Mouse (Mus musculus) kidney, adult 2 months (tissue): ENCODE measurements around the gene Spag17. TPM values are rescaled to one million over a fixed set of nuclear protein-coding genes. Genes with fewer than 3 reads are reported as not detected.

Experiments used
- DNase-seq: peaks from one replicate; pipeline ENCODE4 v3.0.0; 2021
- H3K27ac ChIP-seq: fragments of 200-500 bp; 2 replicates; pipeline ENCODE4 v1.5.1; 2012; ENCODE audit warnings: low read depth, low read length, control low read depth, inconsistent platforms; ENCODE audit not compliant: insufficient read depth
- H3K27me3 ChIP-seq: fragments of 200-500 bp; replicated peaks from 2 replicates; pipeline ENCODE4 v1.6.1; 2012; ENCODE audit warnings: mild to moderate bottlenecking, moderate library complexity, low read length, inconsistent platforms; ENCODE audit not compliant: control insufficient read depth, insufficient read depth
- H3K36me3 ChIP-seq: fragments of 200-500 bp; 2 replicates; pipeline ENCODE4 v1.6.1; 2012; ENCODE audit warnings: mild to moderate bottlenecking, moderate library complexity, low read length, inconsistent platforms; ENCODE audit not compliant: control insufficient read depth, insufficient read depth
- H3K4me1 ChIP-seq: fragments of 200-500 bp; 2 replicates; pipeline ENCODE4 v1.6.1; 2011; ENCODE audit warnings: low read length; ENCODE audit not compliant: control insufficient read depth, insufficient read depth
- H3K4me3 ChIP-seq: fragments of 200-500 bp; 2 replicates; pipeline ENCODE4 v1.5.1; 2011; ENCODE audit warnings: mild to moderate bottlenecking, low read depth, low read length, control low read depth; ENCODE audit not compliant: insufficient read depth
- CTCF ChIP-seq: fragments of 200-500 bp; conservative IDR thresholded peaks from 2 replicates; pipeline ENCODE4 v1.5.1; 2011; ENCODE audit warnings: low read depth, mild to moderate bottlenecking, control low read depth, low read length, moderate library complexity, mixed read lengths; ENCODE audit not compliant: insufficient read depth, insufficient read length
- POLR2A ChIP-seq: fragments of 200-500 bp; IDR thresholded peaks from one replicate; pipeline ENCODE4 v1.6.1; 2011; ENCODE audit warnings: low read depth, low read length, control low read depth
- WGBS: fragments of 180-500 bp; shearing (Covaris S2); methylation state at CpG from one replicate; pipeline ENCODE4 v1.1.7; 2018; 5-methylcytosine and 5-hydroxymethylcytosine counted together
- polyA plus RNA-seq: library from polyadenylated mRNA; depleted of rRNA; stranded (reverse); fragments of >200 nt; gene quantifications from 2 replicates; pipeline ENCODE4 v1.2.3, GENCODE M21; 2012

The Spag17 gene
- polyA plus RNA-seq, 1 experiment: 0.05 TPM

DNA sequence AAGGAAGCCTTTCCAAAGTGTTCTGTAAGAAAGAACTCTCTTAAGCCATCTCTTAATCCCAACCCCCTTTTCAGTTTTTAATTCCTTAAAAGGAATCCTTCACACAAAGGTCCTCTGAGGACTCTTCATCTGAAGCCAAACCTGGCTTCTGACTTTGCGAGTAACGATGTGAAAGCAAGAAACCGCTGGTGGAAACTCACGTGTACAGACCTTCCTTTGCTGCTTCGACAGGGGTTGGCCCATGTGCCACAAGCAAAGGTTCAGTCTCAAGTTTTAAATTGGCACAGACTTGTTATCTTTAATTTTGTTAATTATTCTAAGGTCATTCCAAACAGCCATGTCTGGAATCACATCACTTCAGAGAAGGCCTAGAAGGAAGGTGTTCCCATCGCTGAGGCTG, 79.1 kb downstream of the Spag17 start:
- Histone ChIP-seq H3K36me3 (no peaks in the 10 kb centered on the region), H3K27ac (no peak overlapping the region), H3K4me3 (no peak overlapping the region), H3K4me1 (no peaks in the 10 kb centered on the region), H3K27me3 (no peaks in the 10 kb centered on the region)
- 87% methylated on average over 6 of the region's 6 CpGs for WGBS
- no peak for DNase-seq
- TF ChIP-seq CTCF: no peak
- no peak for TF ChIP-seq POLR2A

- WGBS: 33% methylated on average over 4 of the region's 4 CpGs
Measured at GRCm38 (mm10) chr3:99965863-99966262, 80.7 kb downstream of the Spag17 start.

GRCm38 (mm10) chr3:99966285-99966684, 81.1 kb downstream of the Spag17 start:
- 56% methylated on average over 2 of the region's 2 CpGs for WGBS
- Histone ChIP-seq H3K4me1 (no peaks in the 10 kb centered on the region), H3K27ac (no peak overlapping the region), H3K27me3 (no peaks in the 10 kb centered on the region), H3K4me3 (no peak overlapping the region), H3K36me3 (no peaks in the 10 kb centered on the region)
- TF ChIP-seq POLR2A (no peak), CTCF (no peak)
- no peak for DNase-seq

More at GRCm38 (mm10) chr3:99965863-99966262, 80.7 kb downstream of the Spag17 start:
- Histone ChIP-seq H3K36me3 (no peaks in the 10 kb centered on the region), H3K4me3 (no peak overlapping the region), H3K27ac (no peak overlapping the region), H3K4me1 (no peaks in the 10 kb centered on the region), H3K27me3 (no peaks in the 10 kb centered on the region)
- TF ChIP-seq CTCF (no peak), POLR2A (no peak)
- DNase-seq: no peak

DNA sequence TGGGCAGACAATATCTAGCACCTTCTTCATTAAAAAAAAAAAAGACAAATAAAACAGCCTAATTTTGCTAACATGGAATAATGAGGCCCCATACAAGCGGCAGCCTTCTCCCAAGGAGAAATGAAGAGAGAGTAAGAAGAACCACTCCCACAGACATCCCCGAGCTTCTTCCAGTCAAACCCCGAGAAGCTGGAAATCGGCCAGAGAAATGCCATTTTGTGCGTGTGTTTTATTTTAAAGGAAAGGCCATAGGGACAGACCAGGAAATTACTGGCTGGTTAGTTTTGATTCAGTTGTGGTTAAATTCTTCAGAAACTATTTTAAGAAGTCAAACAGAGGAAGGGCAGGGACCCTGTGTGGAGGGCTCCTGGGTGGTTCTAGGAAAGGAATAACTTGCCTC, 85.6 kb downstream of the Spag17 start:
- Histone ChIP-seq H3K36me3 (no peaks in the 10 kb centered on the region), H3K4me3 (no peak overlapping the region), H3K27ac (no peak overlapping the region), H3K4me1 (no peaks in the 10 kb centered on the region), H3K27me3 (no peaks in the 10 kb centered on the region)
- TF ChIP-seq CTCF (no peak), POLR2A (no peak)
- no peak for DNase-seq
- 37% methylated on average over 5 of the region's 5 CpGs for WGBS

DNA sequence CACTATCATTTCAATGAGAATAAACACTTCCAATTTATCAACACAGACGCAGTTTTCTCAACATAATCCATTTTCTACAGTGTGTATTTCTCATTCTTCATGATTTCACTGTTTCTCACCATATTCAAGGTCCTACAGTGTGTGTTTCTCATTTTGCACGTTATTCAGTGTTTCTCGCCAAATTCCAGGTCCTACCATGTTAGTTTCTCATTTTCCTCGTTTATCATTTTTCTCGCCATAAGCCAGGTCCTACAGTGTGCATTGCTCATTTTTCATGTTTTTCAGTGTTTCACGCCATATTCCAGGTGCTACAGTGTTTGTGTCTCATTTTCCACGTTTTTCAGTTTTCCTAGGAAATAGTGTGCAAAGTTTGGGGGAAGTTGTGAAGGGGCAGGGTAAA, 95.8 kb downstream of the Spag17 start:
- no peak for TF ChIP-seq CTCF
- TF ChIP-seq POLR2A: no peak
- DNase-seq: no peak
- Histone ChIP-seq H3K4me1 (no peaks in the 10 kb centered on the region), H3K36me3 (no peaks in the 10 kb centered on the region), H3K27me3 (no peaks in the 10 kb centered on the region), H3K27ac (no peak overlapping the region), H3K4me3 (no peak overlapping the region)
- 67% methylated on average over 7 of the region's 7 CpGs for WGBS

DNA sequence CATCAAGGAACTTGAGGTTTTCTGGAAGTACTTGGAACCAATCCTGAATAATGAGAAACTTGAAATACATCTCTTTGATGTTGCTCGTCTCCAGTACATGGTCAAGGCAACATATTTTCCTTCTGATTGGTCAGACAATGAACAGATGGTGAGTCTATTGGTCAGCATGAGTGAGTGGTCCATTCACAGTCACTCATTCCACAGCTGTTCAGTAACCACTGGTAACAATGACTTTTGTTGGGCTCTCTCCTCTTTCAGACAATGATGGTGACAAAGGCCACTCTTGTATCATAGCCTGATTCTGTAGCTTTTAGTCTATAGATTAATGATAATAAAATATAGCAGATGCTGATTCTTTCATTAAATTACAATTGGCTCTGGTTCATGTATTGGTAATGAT, 119.5 kb downstream of the Spag17 start:
- no peaks in the 10 kb centered on the region for H3K27me3 ChIP-seq
- WGBS: 70% methylated on average over 1 of the region's 1 CpGs
- no peak for DNase-seq
- TF ChIP-seq POLR2A (no peak), CTCF (no peak)
- no peaks in the 10 kb centered on the region for H3K4me1 ChIP-seq
- no peak overlapping the region for H3K27ac ChIP-seq
- no peaks in the 10 kb centered on the region for H3K36me3 ChIP-seq
- no peak overlapping the region for H3K4me3 ChIP-seq

DNA sequence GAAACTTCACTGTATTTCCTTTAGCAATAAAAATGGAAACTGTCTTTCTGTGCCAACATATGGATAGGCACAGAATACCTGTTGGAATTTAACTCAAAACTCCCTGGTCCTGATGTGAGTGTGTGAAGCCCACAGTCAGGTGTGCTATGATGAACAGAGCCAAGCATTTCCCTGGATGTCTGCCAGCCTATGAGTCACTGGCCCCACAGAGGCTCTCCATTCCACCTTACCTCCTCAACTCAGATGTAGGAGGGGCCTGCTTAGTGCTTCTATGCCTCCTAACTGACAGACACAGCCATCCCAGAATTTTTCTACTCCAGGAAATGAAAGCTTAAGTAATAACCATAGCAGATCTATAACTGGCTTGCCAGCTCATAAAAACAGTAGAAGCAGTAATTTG, 124.6 kb downstream of the Spag17 start:
- no peaks in the 10 kb centered on the region for H3K36me3 ChIP-seq
- H3K4me1 ChIP-seq: no peaks in the 10 kb centered on the region
- H3K27me3 ChIP-seq: no peaks in the 10 kb centered on the region
- no peak for DNase-seq
- TF ChIP-seq CTCF (no peak), POLR2A (no peak)
- H3K27ac ChIP-seq: no peak overlapping the region
- H3K4me3 ChIP-seq: no peak overlapping the region

- H3K36me3 ChIP-seq: no peaks in the 10 kb centered on the region
- no peak overlapping the region for H3K4me3 ChIP-seq
- 78% methylated on average over 1 of the region's 1 CpGs for WGBS
- TF ChIP-seq CTCF (no peak), POLR2A (no peak)
- H3K27ac ChIP-seq: no peak overlapping the region
- H3K27me3 ChIP-seq: no peaks in the 10 kb centered on the region
- DNase-seq: no peak
- H3K4me1 ChIP-seq: no peaks in the 10 kb centered on the region
Measured at GRCm38 (mm10) chr3:100014110-100014509, 128.9 kb downstream of the Spag17 start.
